Mouse (Mus musculus): Measurements from ENCODE around the gene Kif5c.

DNA sequence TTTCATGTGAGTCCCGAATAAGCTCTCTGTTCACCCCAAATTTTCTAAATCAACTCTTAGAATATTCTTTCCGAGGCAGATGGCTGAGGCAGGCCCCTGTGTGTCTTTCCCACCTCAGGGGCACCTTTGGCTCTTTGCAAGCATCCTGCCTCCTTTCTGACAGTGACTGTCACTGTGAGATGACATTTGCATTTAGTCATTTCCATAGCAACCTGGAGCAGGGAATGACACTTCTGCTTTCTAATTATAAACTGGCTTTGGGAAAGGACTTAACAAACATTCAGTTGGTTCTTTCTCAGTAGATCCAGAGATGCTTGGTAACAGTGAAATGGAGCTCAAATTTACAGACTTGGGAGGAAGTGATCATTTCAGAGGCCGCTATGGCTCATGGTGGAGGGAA lies 23.7 kb downstream of the Kif5c start:
- TF ChIP-seq GATA1 (IDR thresholded peaks at IDR 0.05; ENCODE audit: low read length) (no peak), TAL1 (IDR thresholded peaks at IDR 0.05; ENCODE audit: low read length) (no peak)

All from erythroblast, embryonic 14.5 days (primary cell).